Mouse (Mus musculus): ENCODE measurements around the gene Spef2. TPM values are rescaled to one million over a fixed set of nuclear protein-coding genes. Genes with fewer than 3 reads are reported as not detected.

The Spef2 gene
- total and polyA plus RNA-seq, 3 experiments, result 0.03 to 0.37 (median 0.17) TPM

DNA sequence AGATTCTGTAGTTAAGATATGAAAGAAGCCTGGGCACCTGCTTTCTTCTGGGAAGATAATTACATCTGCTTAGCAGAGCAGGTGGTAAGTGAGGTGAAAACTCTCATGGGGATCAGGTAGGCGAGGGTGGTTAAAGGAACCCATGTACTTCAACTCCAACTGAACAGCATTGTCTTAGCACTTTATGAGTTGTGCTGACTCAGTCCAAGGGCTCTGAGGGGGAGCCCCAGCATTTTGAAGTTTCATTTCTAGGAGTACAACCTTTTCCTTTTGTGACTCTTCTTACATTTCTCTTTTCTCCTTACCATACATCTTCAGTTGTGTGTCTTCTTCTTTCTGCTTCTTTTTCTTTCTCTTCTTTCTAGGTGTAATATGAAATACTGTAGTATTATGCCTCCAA is 213.5 kb downstream of the Spef2 start:
- no peak for DNase-seq

DNA sequence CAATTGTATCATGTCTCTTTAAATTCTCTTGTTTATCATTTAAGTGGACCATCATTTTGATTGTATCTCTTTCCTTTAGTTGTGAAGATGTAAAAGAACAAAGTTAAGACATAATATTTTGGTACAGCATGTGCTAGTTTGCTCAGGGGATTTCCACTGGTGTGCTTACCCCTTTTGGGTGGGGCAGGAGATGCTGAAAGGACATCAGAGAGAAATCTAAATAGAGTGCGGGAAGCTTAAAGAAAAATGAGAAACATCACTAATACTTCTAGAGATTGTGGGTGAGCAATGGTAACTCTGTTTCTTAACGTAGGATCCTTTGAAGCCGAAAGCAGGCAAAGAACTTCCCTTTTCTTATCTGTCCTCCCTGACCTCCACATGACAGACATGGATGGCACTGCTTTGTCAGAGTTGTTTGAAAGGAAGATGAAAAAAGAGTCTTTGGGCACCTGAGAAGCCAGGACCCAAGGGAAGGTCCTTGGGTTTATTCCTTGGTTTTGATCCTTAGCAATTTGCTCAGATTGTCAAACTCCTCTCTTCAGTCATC is 215.2 kb downstream of the Spef2 start:
- DNase-seq, result no peak

DNA sequence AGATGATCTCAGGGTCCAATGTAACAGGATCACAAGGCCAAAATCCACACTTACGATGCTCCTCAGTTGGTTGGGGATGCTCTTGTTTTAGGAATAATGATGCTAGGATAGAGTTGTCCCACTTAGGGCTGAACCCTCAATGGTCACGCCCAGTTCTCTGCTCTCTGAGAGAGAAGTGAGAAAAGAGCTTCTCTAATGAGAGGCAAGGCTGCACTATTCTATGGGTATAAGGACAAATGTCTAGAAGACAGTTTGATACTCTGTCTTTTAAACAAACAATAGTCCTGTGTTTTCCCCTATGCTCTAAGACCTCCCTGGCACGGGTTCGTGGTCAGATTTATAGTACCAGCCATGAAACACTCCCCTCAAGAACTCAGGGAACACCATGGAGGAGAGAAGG is 218.6 kb downstream of the Spef2 start, which contains the start of gene Il7r:
Gene Il7r (minus strand): TSS at position 101 of the 400 bp plus-strand sequence.
- no peak for DNase-seq

DNA sequence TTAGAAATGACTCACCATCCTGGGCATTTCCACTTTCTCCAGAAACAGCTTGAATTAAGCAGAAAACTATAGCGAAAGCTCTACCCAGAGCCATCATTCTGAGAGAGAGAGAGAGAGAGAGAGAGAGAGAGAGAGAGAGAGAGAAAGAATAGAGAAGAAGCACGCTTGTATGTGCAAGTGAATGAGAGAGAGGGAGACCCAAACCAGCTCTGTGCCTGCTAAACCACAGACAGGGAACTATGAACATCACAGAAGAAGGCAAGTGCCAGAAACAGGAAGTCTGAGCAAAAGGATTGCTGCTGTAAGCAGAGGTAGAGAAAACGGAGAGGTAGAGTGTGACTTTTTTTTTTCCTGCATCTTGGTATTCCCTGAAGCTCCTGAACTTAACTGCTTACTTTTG is 219.0 kb downstream of the Spef2 start:
- DNase-seq, result no peak

Other genes with a start within 250 kb of the Spef2 start
- gene Il7r, start 218.7 kb downstream of the Spef2 start, total RNA-seq (2021), result under 1 TPM; 0.29 to 0.41 TPM
- gene Il7r, start 218.7 kb downstream of the Spef2 start, polyA plus RNA-seq (2012; rRNA removed), result 0.07 TPM in 1 of 2 replicates, not detected in the other

Data from adrenal gland, adult 2 months (tissue).